Mouse (Mus musculus) neutrophil, adult 65 days (primary cell): Measurements from ENCODE around the gene Gm17304. TPM values are rescaled to one million over a fixed set of nuclear protein-coding genes. Genes with fewer than 3 reads are reported as not detected.

Experiments used
- total RNA-seq: library from RNA; stranded (reverse); gene quantifications from 2 replicates; pipeline ENCODE4 v1.2.4, GENCODE M21; 2023

The Gm17304 gene
- not detected in 2 replicates for total RNA-seq

DNA sequence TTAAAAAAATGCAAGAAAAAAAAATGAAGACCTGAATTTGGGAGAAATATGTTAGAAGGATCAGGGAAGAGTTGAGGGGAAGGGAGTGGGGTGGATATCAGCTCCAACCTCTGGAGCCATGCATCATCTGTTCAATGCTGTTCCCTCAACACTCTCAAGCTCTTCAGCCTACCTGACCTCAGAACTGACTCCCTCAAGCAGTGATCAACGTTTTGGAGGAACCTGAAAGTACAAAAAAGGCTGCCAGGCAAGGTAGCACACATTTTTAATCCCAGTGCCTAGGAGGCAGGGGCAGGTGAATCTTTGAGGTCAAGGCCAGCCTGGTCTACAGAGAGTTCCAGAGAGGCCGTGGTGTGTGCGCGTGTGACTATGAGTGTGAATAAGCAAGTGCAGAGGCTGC, at the start of gene Gm17304:
Gene Gm17304, plus strand, starts transcription at position 301 of the 400 bp plus-strand sequence.

Other genes starting within 250 kb of the Gm17304 start
- gene Barhl2, start 150.9 kb upstream of the Gm17304 start, total RNA-seq, result not detected in 2 replicates
- gene Zfp644, start 88.2 kb downstream of the Gm17304 start, total RNA-seq, result 64.9 and 116 TPM in 2 replicates